Mouse (Mus musculus) urinary bladder, postnatal 4 days (tissue): ENCODE results near the gene Trim37.
"Not testable (repeated sequence)": the region's sequence is repeated elsewhere in the genome, so short reads cannot be mapped to it uniquely, and the experiment has no call there.

Source experiments
- DNase-seq, 2 experiments: peaks; one replicate each; pipeline ENCODE4 v3.0.0; 2021 to 2022; ENCODE audit warnings: low spot score in 2 of 2

The Trim37 gene

GRCm38 (mm10) chr11:87227056-87227455 is 100.2 kb downstream of the Trim37 start:
- no peak for DNase-seq

- no peak for DNase-seq
Observed at GRCm38 (mm10) chr11:87233377-87233776, 106.5 kb downstream of the Trim37 start.

- no peak for DNase-seq
Observed at GRCm38 (mm10) chr11:87234743-87235485, 108.0 kb downstream of the Trim37 start.

GRCm38 (mm10) chr11:87235486-87235872 is 108.6 kb downstream of the Trim37 start:
- no peak for DNase-seq

- no peak for DNase-seq
Observed at GRCm38 (mm10) chr11:87238891-87239530, 112.1 kb downstream of the Trim37 start.

GRCm38 (mm10) chr11:87240141-87240832 is 113.4 kb downstream of the Trim37 start:
- no peak for DNase-seq

- DNase-seq: no peak
Observed at GRCm38 (mm10) chr11:87240833-87241215, 113.9 kb downstream of the Trim37 start.

- DNase-seq: no peak
Observed at GRCm38 (mm10) chr11:87241256-87241655, 114.4 kb downstream of the Trim37 start.

GRCm38 (mm10) chr11:87245171-87245840 is 118.4 kb downstream of the Trim37 start:
- DNase-seq: no peak

- DNase-seq: no peak
Observed at GRCm38 (mm10) chr11:87246107-87246651, 119.3 kb downstream of the Trim37 start.

- no peak for DNase-seq
Observed at GRCm38 (mm10) chr11:87246724-87247493, 120.0 kb downstream of the Trim37 start.

GRCm38 (mm10) chr11:87247494-87247866 is 120.6 kb downstream of the Trim37 start:
- no peak for DNase-seq

GRCm38 (mm10) chr11:87250132-87250531 is 123.3 kb downstream of the Trim37 start:
- no peak for DNase-seq

- DNase-seq: no peak
Observed at GRCm38 (mm10) chr11:87253294-87253693, 126.4 kb downstream of the Trim37 start.

GRCm38 (mm10) chr11:87254149-87254548 is 127.3 kb downstream of the Trim37 start:
- DNase-seq: no peak

- DNase-seq: no peak
Observed at GRCm38 (mm10) chr11:87257282-87257681, 130.4 kb downstream of the Trim37 start.

- DNase-seq: no peak
Observed at GRCm38 (mm10) chr11:87259792-87260191, 132.9 kb downstream of the Trim37 start.

GRCm38 (mm10) chr11:87261705-87262104 is 134.8 kb downstream of the Trim37 start:
- not testable (repeated sequence) for DNase-seq

- DNase-seq: no peak
Observed at GRCm38 (mm10) chr11:87263946-87264345, 137.1 kb downstream of the Trim37 start.

GRCm38 (mm10) chr11:87266246-87266645 is 139.4 kb downstream of the Trim37 start:
- DNase-seq: no peak

GRCm38 (mm10) chr11:87268803-87269202 is 141.9 kb downstream of the Trim37 start:
- DNase-seq: no peak
